In genomic region chr19:22915868-22916642, GRCm38 (mm10) we compare ENCODE assay signal across 8 mouse cellular contexts.
A peak's percentile ranks its signal among the peaks of the same experiment; 100 is the strongest.
DNase-seq lines count a peak whose midpoint lies in the region; ATAC-seq and TF ChIP-seq lines count a peak whose summit lies in the region.

No protein-coding gene starts in this region.

- H3K4me2 ChIP-seq in lung, embryonic 14.5 days = peak overlapping the region; percentile 61

- no peaks in the 10 kb centered on the region for H3K27me3 ChIP-seq in lung, embryonic 14.5 days (ENCODE audit: insufficient read depth, low read length)

- peak; percentile 89 for TF ChIP-seq CTCF in lung, embryonic 14.5 days (IDR thresholded peaks at IDR 0.05; ENCODE audit: low read depth)

- peak overlapping the region; percentile 31 to 37; a peak in 3 of 4 replicates for H3K4me3 ChIP-seq in ES-E14 (ENCODE audit: insufficient read depth in 1 of 2, low read depth in 1 of 2, low read length in 2 of 2, poor library complexity in 1 of 2, severe bottlenecking in 1 of 2)
- peak overlapping the region; percentile 22 for H3K4me3 ChIP-seq in lung, embryonic 14.5 days (ENCODE audit: low read depth, low read length)

- peak; percentile 76 to 87 for ATAC-seq in hematopoietic stem cell, adult 5-6 weeks (replicated peaks in 1 of 2; ENCODE audit: insufficient read depth in 1 of 2, low FRiP score in 2 of 2, low TSS enrichment in 1 of 2, low read depth in 1 of 2, poor library complexity in 2 of 2, severe bottlenecking in 2 of 2)
- ATAC-seq in lung, embryonic 14.5 days (ENCODE audit: insufficient read depth) = peak; percentile 38; the same call in 1 of the 2 replicates

- H3K36me3 ChIP-seq in ES-E14 (ENCODE audit: control insufficient read depth, insufficient read depth, low read length, poor library complexity, severe bottlenecking) = no peaks in the 10 kb centered on the region
- H3K36me3 ChIP-seq in lung, embryonic 14.5 days (ENCODE audit: insufficient read depth) = no peaks in the 10 kb centered on the region

- no peaks in the 10 kb centered on the region for H3K9me3 ChIP-seq in ES-E14 (ENCODE audit: control insufficient read depth, insufficient read depth, low read depth, low read length)
- no peaks in the 10 kb centered on the region for H3K9me3 ChIP-seq in lung, embryonic 14.5 days (ENCODE audit: low read depth, low read length)

- H3K9ac ChIP-seq in ES-E14 (ENCODE audit: insufficient read depth, low read depth, low read length, poor library complexity, severe bottlenecking) = peak overlapping the region; percentile 45
- H3K9ac ChIP-seq in lung, embryonic 14.5 days = no peak overlapping the region

- H3K4me1 ChIP-seq in ES-E14 (ENCODE audit: control insufficient read depth in 2 of 2, insufficient read depth in 2 of 2, low read length in 2 of 2, poor library complexity in 1 of 2) = peaks cover 0 to 9% of the 10 kb centered on the region in 2 experiments; a peak in 2 of 4 replicates
- H3K4me1 ChIP-seq in lung, embryonic 14.5 days (ENCODE audit: insufficient read depth) = peaks cover 8% of the 10 kb centered on the region; the same call in 1 of the 2 replicates

- WGBS in lung, embryonic 14.5 days = 16% methylated on average over 16 of the region's 16 CpGs

- H3K27ac ChIP-seq in ES-E14 (ENCODE audit: insufficient read depth, low read depth, low read length, poor library complexity, severe bottlenecking) = no peak overlapping the region
- H3K27ac ChIP-seq in lung, embryonic 14.5 days (ENCODE audit: low read depth) = peak overlapping the region; percentile 65; the same call in 1 of the 2 replicates

- in situ Hi-C loops in ES-E14 (cut with MboI; ENCODE audit: low sequenced_read_pairs in 2 of 2, unreplicated experiment in 2 of 2) = loop anchor here (25.0 kb wide), 2 partner anchors 271 to 596 kb away; no protein-coding TSS in a partner anchor

- peak; percentile 96 for DNase-seq in ES-E14 (ENCODE audit: low read depth, low spot score)
- DNase-seq in cerebellum, adult 18-20 months = peak; percentile 92 to 93
- peak; percentile 82 for DNase-seq in forelimb bud, embryonic 11.5 days (ENCODE audit: low read depth, low spot score)
- DNase-seq in layer of hippocampus, adult 8-10 months (ENCODE audit: low spot score in 2 of 2) = peak; percentile 81 to 92
- DNase-seq in lung, embryonic 14.5 days = peak; percentile 93
- peak; percentile 53 for DNase-seq in ovary, adult 18-20 months (ENCODE audit: low spot score)
- DNase-seq in thymus, postnatal 10 days (ENCODE audit: low spot score in 2 of 2) = peak; percentile 4 to 51

TF ChIP-seq in ES-E14, 5 proteins besides CTCF, POLR2A, EP300 and RAD21:
- TF ChIP-seq ZC3H11A (IDR thresholded peaks at IDR 0.05; ENCODE audit: borderline replicate concordance, low read depth, low read length) (peak; percentile 100), CHD2 (IDR thresholded peaks at IDR 0.05; ENCODE audit: low read depth, low read length) (no peak)

Comparison
In these comparisons a context has a peak if more than half of its experiments do, and no peak if none do; other contexts are left out.
1. DNase-seq: peak in every context shown above with its lines; median percentile 96 in ES-E14; 93 in lung, embryonic 14.5 days; 92 in cerebellum, adult 18-20 months; 86 in layer of hippocampus, adult 8-10 months; 82 in forelimb bud, embryonic 11.5 days; 53 in ovary, adult 18-20 months; 28 in thymus, postnatal 10 days.